Mouse (Mus musculus): ENCODE measurements around the gene Serinc2.

Gene Serinc2

DNA sequence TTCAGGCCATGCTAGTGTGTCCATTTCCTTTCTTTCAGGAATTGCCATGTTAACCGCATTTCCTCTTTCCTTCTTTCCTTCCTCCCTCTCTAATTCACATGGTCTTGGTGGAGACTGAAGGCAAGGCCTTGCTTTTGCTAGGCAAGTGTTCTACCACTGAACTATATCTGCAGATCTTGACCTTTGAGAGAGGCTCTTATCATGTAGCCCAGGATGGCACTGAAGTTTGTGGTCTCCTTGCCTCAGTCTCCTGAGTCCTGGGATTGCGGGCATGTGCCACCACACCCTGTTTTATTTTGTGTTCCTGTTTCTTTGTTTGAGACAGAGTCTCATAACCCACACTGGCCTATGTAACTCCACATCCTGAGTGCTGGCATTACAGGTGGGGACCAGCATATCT, 67.1 kb downstream of the Serinc2 start:
- no peak for ATAC-seq (ENCODE audit: insufficient number of reproducible peaks, low FRiP score, low TSS enrichment)

Measured in cerebellum, adult (tissue).